Mouse (Mus musculus): ENCODE data around the gene Capn13. TPM values are rescaled to one million over a fixed set of nuclear protein-coding genes. Genes with fewer than 3 reads are reported as not detected.
"Not testable (repeated sequence)": the region's sequence is repeated elsewhere in the genome, so short reads cannot be mapped to it uniquely, and the experiment has no call there.

The Capn13 gene
- polyA plus RNA-seq, 1 experiment from 2014 or later: not detected

DNA sequence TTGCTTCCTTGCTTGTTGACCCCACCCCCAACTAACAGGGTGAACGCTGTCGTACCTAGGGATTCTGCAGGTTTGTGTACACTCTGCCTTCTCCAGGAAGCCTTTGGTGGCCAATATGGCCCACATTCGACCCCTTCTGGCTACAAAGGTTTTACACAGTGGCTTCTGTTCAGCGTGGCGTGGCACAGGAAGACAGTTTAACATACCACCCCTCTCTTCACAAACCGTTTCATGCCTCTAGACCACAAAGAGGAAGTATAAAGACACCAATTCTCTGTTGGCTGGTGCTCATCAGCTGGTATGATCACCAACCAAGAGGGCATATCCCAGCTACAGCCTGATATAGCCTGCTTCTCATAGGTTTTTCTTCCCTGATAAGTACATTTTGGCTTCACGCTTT, 126.9 kb downstream of the Capn13 start:
- Histone ChIP-seq H3K9me3 (replicated peaks; ENCODE audit: control insufficient read depth, low read length, poor library complexity, severe bottlenecking) (no peaks in the 10 kb centered on the region), H3K4me1 (ENCODE audit: control insufficient read depth, insufficient read depth, low read length) (peaks cover 15% of the 10 kb centered on the region), H3K36me3 (ENCODE audit: control insufficient read depth, insufficient read depth, low read length) (no peaks in the 10 kb centered on the region), H3K4me2 (ENCODE audit: low read length) (no peak overlapping the region), H3K27ac (ENCODE audit: low read length) (no peak overlapping the region), H3K27me3 (ENCODE audit: control insufficient read depth, insufficient read depth, low read depth, low read length) (no peaks in the 10 kb centered on the region), H3K9ac (ENCODE audit: low read depth, low read length) (no peak overlapping the region), H3K4me3 (ENCODE audit: low read depth, low read length) (no peak overlapping the region)
- WGBS: 84% methylated on average over 7 of the region's 7 CpGs
- ATAC-seq: no peak

DNA sequence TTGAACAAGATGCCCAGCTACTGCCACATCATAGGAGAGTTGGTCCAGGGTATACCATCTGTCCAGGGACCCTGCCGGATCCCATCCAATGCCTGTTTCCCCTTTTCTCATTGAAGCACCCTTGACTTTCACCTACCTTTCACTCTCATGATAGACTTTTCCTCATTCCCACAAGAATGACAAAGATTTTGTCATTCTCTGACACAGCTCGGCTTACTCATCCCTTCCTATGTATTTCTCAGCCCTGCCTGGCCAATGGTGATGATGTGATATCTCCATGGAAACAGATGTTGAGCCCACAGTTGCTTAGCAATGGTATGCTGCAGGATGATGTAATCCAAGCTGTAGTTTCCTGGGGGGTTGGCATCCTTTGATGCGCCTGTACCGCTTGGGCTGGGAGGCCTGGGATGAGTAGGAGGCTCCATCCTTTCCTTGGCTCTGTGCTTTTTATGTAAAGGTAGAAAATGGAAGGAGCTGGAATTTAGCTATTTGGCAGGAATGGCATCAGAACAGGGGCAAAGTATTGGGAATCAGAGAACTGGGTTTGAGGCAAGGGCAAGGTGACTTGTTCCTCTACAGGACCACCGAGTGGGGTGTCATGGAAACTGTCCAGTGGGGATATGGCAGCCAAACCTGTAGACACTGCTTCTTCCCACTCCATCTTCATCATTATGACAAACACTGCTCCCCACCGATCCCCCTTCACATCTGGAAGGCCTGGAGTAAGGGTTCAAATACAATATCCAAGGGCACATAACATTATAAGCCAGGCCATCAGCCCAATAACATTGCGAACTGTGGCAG, 128.7 kb downstream of the Capn13 start:
- H3K9ac ChIP-seq (ENCODE audit: low read depth, low read length): no peak overlapping the region
- no peak overlapping the region; the same call in 1 of the 2 replicates for H3K4me2 ChIP-seq (ENCODE audit: low read length)
- H3K9me3 ChIP-seq (replicated peaks; ENCODE audit: control insufficient read depth, low read length, poor library complexity, severe bottlenecking): no peaks in the 10 kb centered on the region
- H3K27ac ChIP-seq (ENCODE audit: low read length): peak overlapping the region; percentile 68
- H3K4me3 ChIP-seq (ENCODE audit: low read depth, low read length): no peak overlapping the region
- peaks cover 15% of the 10 kb centered on the region for H3K4me1 ChIP-seq (ENCODE audit: control insufficient read depth, insufficient read depth, low read length)
- H3K36me3 ChIP-seq (ENCODE audit: control insufficient read depth, insufficient read depth, low read length): no peaks in the 10 kb centered on the region
- peak; percentile 95 for ATAC-seq
- H3K27me3 ChIP-seq (ENCODE audit: control insufficient read depth, insufficient read depth, low read depth, low read length): no peaks in the 10 kb centered on the region
- 62% methylated on average over 7 of the region's 7 CpGs for WGBS

DNA sequence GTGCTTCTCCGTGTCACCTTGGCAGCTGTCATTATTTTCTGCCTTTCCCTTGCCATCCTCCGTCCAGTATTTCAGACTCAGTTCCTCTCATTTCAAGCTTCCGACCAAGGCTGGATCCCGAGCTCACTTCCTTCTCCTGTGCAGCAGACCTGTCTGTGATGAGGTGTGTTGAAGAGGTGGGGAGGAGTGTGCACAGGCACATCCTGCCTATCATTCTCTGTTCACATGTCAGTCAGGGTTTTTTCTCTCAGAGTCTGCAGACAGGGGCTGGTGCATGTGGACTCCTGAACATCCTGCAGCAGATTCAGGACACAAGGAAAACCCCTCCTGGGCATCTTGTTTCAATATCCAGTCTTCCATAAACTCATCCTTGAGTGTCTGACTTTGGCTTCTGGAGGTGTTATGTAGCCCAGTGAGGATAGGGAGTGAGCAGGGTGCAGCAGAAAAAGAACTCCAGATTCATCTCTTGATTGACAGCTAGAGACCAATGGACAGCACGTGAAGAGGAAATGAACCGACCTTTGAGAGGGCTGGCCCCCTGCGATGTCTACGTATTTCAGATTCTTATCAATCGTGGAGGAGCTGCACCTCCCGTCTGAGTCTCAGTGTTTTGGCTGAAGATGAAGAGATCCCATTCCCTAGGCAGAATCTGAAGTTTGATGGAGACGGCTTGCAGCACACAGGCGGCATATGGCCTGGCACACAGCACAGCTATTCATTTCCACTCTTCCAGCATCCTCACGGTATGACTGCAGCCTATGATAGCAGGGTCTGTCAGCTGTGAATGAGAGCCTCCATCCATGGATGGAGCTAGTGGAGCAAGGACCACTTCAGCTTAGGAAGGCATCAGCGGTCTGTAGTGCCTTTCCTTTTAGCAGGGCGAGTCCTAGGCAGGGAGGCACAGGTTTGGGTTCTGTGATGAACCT, 129.5 kb downstream of the Capn13 start:
- no peak overlapping the region for H3K9ac ChIP-seq (ENCODE audit: low read depth, low read length)
- H3K9me3 ChIP-seq (replicated peaks; ENCODE audit: control insufficient read depth, low read length, poor library complexity, severe bottlenecking): no peaks in the 10 kb centered on the region
- H3K27me3 ChIP-seq (ENCODE audit: control insufficient read depth, insufficient read depth, low read depth, low read length): no peaks in the 10 kb centered on the region
- peak overlapping the region; percentile 68 for H3K27ac ChIP-seq (ENCODE audit: low read length)
- WGBS: 77% methylated on average over 15 of the region's 15 CpGs
- peaks cover 15% of the 10 kb centered on the region for H3K4me1 ChIP-seq (ENCODE audit: control insufficient read depth, insufficient read depth, low read length)
- H3K4me2 ChIP-seq (ENCODE audit: low read length): peak overlapping the region; percentile 5
- no peak overlapping the region for H3K4me3 ChIP-seq (ENCODE audit: low read depth, low read length)
- no peaks in the 10 kb centered on the region for H3K36me3 ChIP-seq (ENCODE audit: control insufficient read depth, insufficient read depth, low read length)
- ATAC-seq: peak; percentile 78

DNA sequence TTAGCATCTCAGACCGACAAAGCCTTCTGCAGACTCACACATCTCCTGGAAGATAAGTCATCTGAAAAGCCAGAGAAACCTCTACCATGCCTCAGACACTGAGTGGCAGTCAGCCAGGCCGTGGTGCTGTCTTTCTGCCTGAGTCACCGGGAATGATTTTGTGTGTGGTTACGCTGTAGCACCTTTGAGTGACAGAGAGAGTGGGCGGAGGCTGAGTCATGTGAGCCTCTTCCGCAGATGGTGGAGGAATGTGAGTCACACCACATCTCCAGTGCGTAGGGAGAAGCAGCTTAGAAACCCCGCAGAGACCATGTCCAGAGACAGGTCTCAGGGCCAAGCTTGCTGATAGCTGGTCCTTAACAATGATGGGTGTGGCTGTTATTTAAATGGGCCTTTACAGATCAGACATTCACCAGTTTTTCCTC, 137.6 kb downstream of the Capn13 start:
- Histone ChIP-seq H3K9ac (ENCODE audit: low read depth, low read length) (no peak overlapping the region), H3K36me3 (ENCODE audit: control insufficient read depth, insufficient read depth, low read length) (no peaks in the 10 kb centered on the region), H3K27me3 (ENCODE audit: control insufficient read depth, insufficient read depth, low read depth, low read length) (no peaks in the 10 kb centered on the region), H3K9me3 (replicated peaks; ENCODE audit: control insufficient read depth, low read length, poor library complexity, severe bottlenecking) (no peaks in the 10 kb centered on the region), H3K4me3 (ENCODE audit: low read depth, low read length) (no peak overlapping the region), H3K4me1 (ENCODE audit: control insufficient read depth, insufficient read depth, low read length) (peaks cover 4% of the 10 kb centered on the region), H3K27ac (ENCODE audit: low read length) (no peak overlapping the region), H3K4me2 (ENCODE audit: low read length) (no peak overlapping the region)
- no peak for ATAC-seq
- 90% methylated on average over 8 of the region's 8 CpGs for WGBS

- 98% methylated on average over 2 of the region's 2 CpGs for WGBS
- no peak overlapping the region for H3K27ac ChIP-seq (ENCODE audit: low read length)
Measured at GRCm38 (mm10) chr17:73262558-73262957, 138.1 kb downstream of the Capn13 start.

GRCm38 (mm10) chr17:73259258-73259657, 141.4 kb downstream of the Capn13 start:
- 93% methylated on average over 5 of the region's 5 CpGs for WGBS

More at GRCm38 (mm10) chr17:73262558-73262957, 138.1 kb downstream of the Capn13 start:
- Histone ChIP-seq H3K4me1 (ENCODE audit: control insufficient read depth, insufficient read depth, low read length) (peaks cover 5% of the 10 kb centered on the region), H3K36me3 (ENCODE audit: control insufficient read depth, insufficient read depth, low read length) (no peaks in the 10 kb centered on the region), H3K4me2 (ENCODE audit: low read length) (no peak overlapping the region), H3K9me3 (replicated peaks; ENCODE audit: control insufficient read depth, low read length, poor library complexity, severe bottlenecking) (no peaks in the 10 kb centered on the region), H3K9ac (ENCODE audit: low read depth, low read length) (no peak overlapping the region), H3K4me3 (ENCODE audit: low read depth, low read length) (no peak overlapping the region), H3K27me3 (ENCODE audit: control insufficient read depth, insufficient read depth, low read depth, low read length) (no peaks in the 10 kb centered on the region)
- ATAC-seq: no peak

GRCm38 (mm10) chr17:73258620-73259019, 142.0 kb downstream of the Capn13 start:
- ATAC-seq: peak; percentile 11; the same call in 1 of the 2 replicates
- Histone ChIP-seq H3K4me3 (ENCODE audit: low read depth, low read length) (no peak overlapping the region), H3K9me3 (replicated peaks; ENCODE audit: control insufficient read depth, low read length, poor library complexity, severe bottlenecking) (no peaks in the 10 kb centered on the region), H3K27ac (ENCODE audit: low read length) (no peak overlapping the region), H3K4me1 (ENCODE audit: control insufficient read depth, insufficient read depth, low read length) (peaks cover 5% of the 10 kb centered on the region), H3K9ac (ENCODE audit: low read depth, low read length) (no peak overlapping the region), H3K27me3 (ENCODE audit: control insufficient read depth, insufficient read depth, low read depth, low read length) (no peaks in the 10 kb centered on the region), H3K4me2 (ENCODE audit: low read length) (no peak overlapping the region), H3K36me3 (ENCODE audit: control insufficient read depth, insufficient read depth, low read length) (no peaks in the 10 kb centered on the region)
- 60% methylated on average over 12 of the region's 12 CpGs for WGBS

More at GRCm38 (mm10) chr17:73259258-73259657, 141.4 kb downstream of the Capn13 start:
- H3K4me3 ChIP-seq (ENCODE audit: low read depth, low read length); H3K9me3 ChIP-seq (replicated peaks; ENCODE audit: control insufficient read depth, low read length, poor library complexity, severe bottlenecking); H3K27me3 ChIP-seq (ENCODE audit: control insufficient read depth, insufficient read depth, low read depth, low read length); H3K36me3 ChIP-seq (ENCODE audit: control insufficient read depth, insufficient read depth, low read length); H3K27ac ChIP-seq (ENCODE audit: low read length); ATAC-seq; H3K4me2 ChIP-seq (ENCODE audit: low read length); H3K9ac ChIP-seq (ENCODE audit: low read depth, low read length); H3K4me1 ChIP-seq (ENCODE audit: control insufficient read depth, insufficient read depth, low read length): not testable (repeated sequence)
